Mouse (Mus musculus) embryonic fibroblast, embryonic 13.5 days (primary cell): ENCODE data around the gene Gm5728.
"Not testable (repeated sequence)": the region's sequence is repeated elsewhere in the genome, so short reads cannot be mapped to it uniquely, and the experiment has no call there.

Experiments used
- CTCF ChIP-seq: IDR thresholded peaks from 2 replicates; pipeline ENCODE4 v1.5.1; 2011; ENCODE audit warnings: mild to moderate bottlenecking, control low read depth, low read length, moderate library complexity, borderline replicate concordance; ENCODE audit not compliant: insufficient read depth
- POLR2A ChIP-seq: IDR thresholded peaks from 2 replicates; pipeline ENCODE4 v1.6.1; 2011; ENCODE audit warnings: low read depth, mild to moderate bottlenecking, control low read depth, low read length, moderate library complexity

GRCm38 (mm10) chr7:20333965-20334364, 41.2 kb downstream of the Gm5728 start, which contains the start of gene Gm4133:
- TF ChIP-seq CTCF, POLR2A: not testable (repeated sequence)
